Mouse (Mus musculus) limb, embryonic 11.5 days (tissue): ENCODE results near the gene Ablim1. TPM values are rescaled to one million over a fixed set of nuclear protein-coding genes. Genes with fewer than 3 reads are reported as not detected.

Source experiments
- ATAC-seq: fragments of 200-750 bp; cut with Nextera tagmentation; 2 replicates; pipeline ENCODE4 v1.8.0; 2017; ENCODE audit warnings: low read depth; ENCODE audit not compliant: insufficient number of reproducible peaks, low FRiP score, low TSS enrichment
- DNase-seq: peaks from one replicate; pipeline ENCODE4 v3.0.0-alpha.2; 2015; ENCODE audit warnings: low spot score
- H3K27ac ChIP-seq: fragments of 300-500 bp; sonication (generic); replicated peaks from 2 replicates; pipeline ENCODE4 v1.5.1; 2014; ENCODE audit warnings: low read depth, mild to moderate bottlenecking, low read length
- H3K27me3 ChIP-seq: fragments of 300-500 bp; sonication (generic); 2 replicates; pipeline ENCODE4 v1.6.1; 2014; ENCODE audit warnings: mild to moderate bottlenecking, low read length, mixed read lengths; ENCODE audit not compliant: control insufficient read depth, insufficient read depth
- H3K36me3 ChIP-seq: fragments of 300-500 bp; sonication (generic); 2 replicates; pipeline ENCODE4 v1.6.1; 2014; ENCODE audit warnings: mild to moderate bottlenecking, low read length, moderate library complexity, mixed read lengths; ENCODE audit not compliant: control insufficient read depth, insufficient read depth
- H3K4me1 ChIP-seq: fragments of 300-500 bp; sonication (generic); 2 replicates; pipeline ENCODE4 v1.6.1; 2014; ENCODE audit warnings: low read length, mixed read lengths; ENCODE audit not compliant: control insufficient read depth, insufficient read depth
- H3K4me2 ChIP-seq: fragments of 300-500 bp; sonication (generic); 2 replicates; pipeline ENCODE4 v1.6.1; 2014; ENCODE audit warnings: low read depth, mild to moderate bottlenecking, moderate library complexity; ENCODE audit not compliant: severe bottlenecking
- H3K4me3 ChIP-seq: fragments of 300-500 bp; sonication (generic); 2 replicates; pipeline ENCODE4 v1.5.1; 2014; ENCODE audit warnings: low read depth, low read length
- H3K9ac ChIP-seq: fragments of 300-500 bp; sonication (generic); 2 replicates; pipeline ENCODE4 v1.6.1; 2014; ENCODE audit warnings: mild to moderate bottlenecking, low read length
- H3K9me3 ChIP-seq: fragments of 300-500 bp; sonication (generic); 2 replicates; pipeline ENCODE4 v1.6.1; 2016; ENCODE audit warnings: low read length; ENCODE audit not compliant: control insufficient read depth
- WGBS: fragments of 180-500 bp; shearing (Covaris S2); extraction: QIAGEN DNeasy Blood & Tissue Kit; methylation state at CpG from one replicate; pipeline ENCODE4 v1.1.7; 2014; 5-methylcytosine and 5-hydroxymethylcytosine counted together
- polyA plus RNA-seq: library from polyadenylated mRNA; unstranded; fragments of >200 nt; fragmentation: Nextera tagmentation; extraction: Ambion mirVana; gene quantifications from 2 replicates; pipeline ENCODE4 v1.2.1, GENCODE M21; 2014

Gene Ablim1
- polyA plus RNA-seq, 1 experiment from 2014 or later, result 16.8 TPM

DNA sequence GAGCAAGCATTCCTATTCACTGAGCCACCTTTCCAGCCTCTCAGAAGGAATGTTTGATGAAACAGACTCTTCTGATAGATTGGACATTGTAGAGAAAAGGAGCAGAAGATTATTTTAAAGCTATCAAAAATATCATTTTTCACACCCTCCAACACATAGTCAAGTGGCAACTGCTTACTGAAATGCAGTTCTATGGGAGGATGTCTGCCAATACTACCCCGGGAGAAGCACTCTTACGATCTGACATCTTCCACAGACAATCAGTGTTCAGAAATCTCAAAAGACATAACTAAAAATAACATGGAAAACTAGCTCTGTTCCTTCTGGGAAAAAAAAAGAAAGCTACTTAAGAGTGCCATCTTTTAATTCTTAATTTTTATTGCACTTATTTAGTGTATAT is 149.8 kb downstream of the Ablim1 start:
- Histone ChIP-seq H3K9me3 (no peaks in the 10 kb centered on the region), H3K4me3 (no peak overlapping the region), H3K9ac (no peak overlapping the region), H3K36me3 (no peaks in the 10 kb centered on the region), H3K4me2 (no peak overlapping the region), H3K27ac (no peak overlapping the region), H3K4me1 (no peaks in the 10 kb centered on the region), H3K27me3 (no peaks in the 10 kb centered on the region)
- ATAC-seq (no peak), DNase-seq (no peak)
- WGBS, result 90% methylated on average over 2 of the region's 2 CpGs

DNA sequence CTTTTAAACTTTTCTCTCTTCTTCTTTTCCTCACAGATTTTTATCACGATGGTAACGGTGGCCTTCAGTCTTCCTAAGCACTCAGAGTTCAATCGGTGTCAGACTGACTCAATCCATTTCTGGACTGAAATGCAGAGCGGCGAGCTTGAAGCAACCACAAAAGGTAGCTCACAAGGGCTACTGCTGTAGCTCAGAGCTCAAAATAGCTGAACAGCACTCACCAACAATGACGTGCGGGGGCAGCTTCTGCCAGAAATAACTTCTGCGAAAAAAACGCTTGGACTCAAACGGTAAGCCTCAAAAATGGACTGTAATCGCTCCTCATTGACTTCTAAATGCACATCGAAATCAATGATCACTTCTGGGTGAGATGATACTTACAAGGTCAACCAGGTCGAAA is 151.4 kb downstream of the Ablim1 start:
- ATAC-seq (no peak), DNase-seq (no peak)
- Histone ChIP-seq H3K4me2 (no peak overlapping the region), H3K36me3 (no peaks in the 10 kb centered on the region), H3K9ac (no peak overlapping the region), H3K27me3 (no peaks in the 10 kb centered on the region), H3K4me3 (no peak overlapping the region), H3K4me1 (no peaks in the 10 kb centered on the region), H3K27ac (no peak overlapping the region), H3K9me3 (no peaks in the 10 kb centered on the region)
- 88% methylated on average over 13 of the region's 13 CpGs for WGBS

DNA sequence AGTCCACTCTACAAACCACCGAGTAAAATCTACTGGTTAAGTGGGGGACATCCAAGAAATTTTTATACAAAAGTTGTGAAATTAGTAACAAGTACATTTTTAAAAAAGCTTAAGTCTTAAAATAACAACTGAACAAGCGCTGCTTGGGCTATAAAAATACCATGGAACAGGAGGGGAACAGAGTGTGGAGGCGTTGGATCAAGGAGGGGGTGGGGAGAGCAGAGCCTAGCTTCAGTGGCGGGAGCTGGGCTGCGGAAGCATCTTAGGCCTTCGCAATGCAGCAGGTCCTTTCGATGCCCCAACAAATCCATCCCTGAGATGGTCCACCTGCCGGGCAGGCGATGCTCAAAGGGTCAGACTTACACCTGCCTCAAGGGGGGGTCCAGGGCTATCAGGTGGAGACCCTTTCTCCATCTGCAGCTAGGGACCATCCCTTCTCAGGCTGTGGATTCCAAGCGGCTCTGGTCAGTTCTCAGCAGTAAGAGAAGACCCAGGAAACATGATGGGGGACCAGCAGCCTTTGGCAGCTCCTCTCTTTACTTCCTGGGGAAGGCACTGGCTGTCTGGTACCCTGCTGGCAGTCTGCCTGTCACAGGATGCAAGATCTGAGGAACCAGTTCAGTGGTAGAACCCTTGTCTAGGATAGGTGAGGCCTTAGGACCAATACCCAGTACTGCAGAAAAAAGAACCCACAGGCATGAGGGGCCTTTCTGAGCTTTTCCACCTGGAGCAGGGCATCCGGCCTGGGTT is 152.6 kb downstream of the Ablim1 start:
- no peaks in the 10 kb centered on the region for H3K27me3 ChIP-seq
- no peaks in the 10 kb centered on the region for H3K9me3 ChIP-seq
- ATAC-seq (no peak), DNase-seq (no peak)
- H3K4me3 ChIP-seq, result no peak overlapping the region
- 79% methylated on average over 11 of the region's 11 CpGs for WGBS
- no peak overlapping the region for H3K4me2 ChIP-seq
- H3K4me1 ChIP-seq, result no peaks in the 10 kb centered on the region
- no peaks in the 10 kb centered on the region for H3K36me3 ChIP-seq
- no peak overlapping the region for H3K27ac ChIP-seq
- H3K9ac ChIP-seq, result no peak overlapping the region

DNA sequence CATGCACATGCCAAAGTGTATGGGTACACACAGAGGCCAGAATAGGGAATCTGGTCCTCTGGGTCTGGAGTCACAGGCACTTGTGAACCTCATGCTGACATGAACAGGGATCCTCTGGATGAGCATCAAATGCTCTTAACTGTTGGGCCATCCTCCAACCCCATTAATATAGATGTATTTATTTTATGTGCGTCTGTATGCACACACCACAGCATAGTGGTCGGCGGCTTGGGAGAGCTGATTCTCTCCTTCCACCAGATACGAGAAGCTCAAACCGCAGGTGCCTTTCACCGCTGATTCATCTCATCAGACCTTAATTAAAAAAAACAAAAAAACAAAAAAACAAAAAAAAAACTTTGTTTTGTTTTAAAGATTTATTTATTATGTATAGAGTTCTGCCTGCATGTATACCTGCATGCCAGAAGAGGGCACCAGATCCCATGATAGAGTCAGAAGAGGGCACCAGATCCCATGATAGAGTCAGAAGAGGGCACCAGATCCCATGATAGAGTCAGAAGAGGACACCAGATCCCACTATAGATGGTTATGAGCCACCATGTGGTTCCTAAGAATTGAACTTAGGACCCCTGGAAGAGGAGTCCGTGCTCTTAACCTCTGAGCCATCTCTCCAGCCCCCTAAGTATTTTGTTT is 153.6 kb downstream of the Ablim1 start:
- H3K4me1 ChIP-seq, result no peaks in the 10 kb centered on the region
- DNase-seq (no peak), ATAC-seq (no peak)
- H3K27me3 ChIP-seq, result no peaks in the 10 kb centered on the region
- H3K9ac ChIP-seq, result no peak overlapping the region
- no peak overlapping the region for H3K4me2 ChIP-seq
- no peak overlapping the region for H3K27ac ChIP-seq
- WGBS, result 70% methylated on average over 7 of the region's 7 CpGs
- no peaks in the 10 kb centered on the region for H3K9me3 ChIP-seq
- H3K36me3 ChIP-seq, result no peaks in the 10 kb centered on the region
- H3K4me3 ChIP-seq, result no peak overlapping the region

DNA sequence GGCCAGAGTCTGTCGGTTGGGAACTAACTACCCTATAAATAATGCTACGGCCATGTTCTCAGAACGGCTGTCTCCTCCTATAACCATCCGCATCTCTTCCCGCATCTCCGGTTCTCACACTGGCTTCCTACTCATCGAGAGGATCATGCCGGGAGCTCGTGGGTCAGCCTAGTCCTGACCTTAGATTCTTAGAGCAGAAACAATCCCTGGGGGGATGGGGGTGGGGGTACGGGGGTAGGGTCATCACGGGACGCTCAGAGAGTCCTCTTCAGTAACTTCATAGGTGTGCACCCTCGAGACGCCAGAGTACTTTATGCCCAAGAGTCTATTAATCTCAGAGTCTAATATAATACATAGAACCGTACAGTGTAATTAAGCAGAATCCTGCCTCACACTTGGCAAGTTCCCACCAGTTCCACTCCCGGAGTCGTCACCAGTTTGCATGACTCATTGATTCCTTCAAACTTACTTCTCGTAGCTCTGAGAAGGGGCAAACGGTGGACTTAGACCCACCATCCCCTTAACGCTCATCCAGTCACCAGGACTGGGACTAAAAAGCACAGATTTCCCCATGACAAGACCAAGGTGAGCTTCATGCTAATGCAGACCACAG is 156.9 kb downstream of the Ablim1 start:
- Histone ChIP-seq H3K36me3 (no peaks in the 10 kb centered on the region), H3K27me3 (no peaks in the 10 kb centered on the region), H3K4me1 (no peaks in the 10 kb centered on the region), H3K9me3 (no peaks in the 10 kb centered on the region), H3K4me2 (no peak overlapping the region), H3K4me3 (no peak overlapping the region), H3K9ac (no peak overlapping the region), H3K27ac (no peak overlapping the region)
- WGBS, result 84% methylated on average over 20 of the region's 20 CpGs
- ATAC-seq (no peak), DNase-seq (no peak)

DNA sequence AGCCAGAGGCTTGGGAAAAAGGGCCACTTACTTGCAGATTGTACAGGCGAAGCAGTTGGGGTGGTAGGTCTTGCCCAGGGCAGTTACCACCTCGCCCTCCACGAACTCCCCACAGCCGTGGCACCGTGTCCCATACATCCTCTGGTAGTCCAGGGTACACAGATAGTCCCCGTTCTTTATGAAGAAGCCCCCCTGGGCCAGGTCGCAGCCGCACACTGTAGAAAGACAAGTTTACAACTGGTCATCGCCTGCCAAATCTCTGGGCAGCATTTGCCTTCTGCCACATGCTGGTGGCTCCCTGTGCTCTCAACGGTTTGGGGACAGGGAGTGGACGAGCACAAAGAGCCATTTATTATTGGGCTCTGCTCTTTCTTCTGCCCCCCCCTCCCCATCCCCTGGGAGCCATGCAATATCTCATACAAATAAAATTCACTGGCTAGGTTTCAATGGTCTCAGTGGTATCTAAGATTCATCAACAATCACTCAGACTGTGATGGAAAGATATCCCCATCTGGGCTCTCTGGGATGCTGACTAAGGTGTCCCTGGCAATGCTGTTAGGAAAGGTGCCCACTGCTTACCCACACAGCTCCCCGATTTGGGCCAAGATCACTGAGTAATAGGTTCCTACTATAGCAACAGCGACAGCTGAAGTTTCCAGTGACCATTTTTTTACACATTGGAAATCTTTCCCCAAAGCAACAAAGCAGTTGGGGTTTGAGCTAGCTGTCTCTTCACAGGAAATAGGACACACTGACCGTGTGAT is 159.4 kb downstream of the Ablim1 start:
- no peak for DNase-seq
- Histone ChIP-seq H3K9me3 (no peaks in the 10 kb centered on the region), H3K27me3 (no peaks in the 10 kb centered on the region), H3K9ac (no peak overlapping the region), H3K36me3 (no peaks in the 10 kb centered on the region), H3K4me2 (no peak overlapping the region), H3K27ac (no peak overlapping the region), H3K4me1 (no peaks in the 10 kb centered on the region), H3K4me3 (no peak overlapping the region)
- 81% methylated on average over 14 of the region's 14 CpGs for WGBS
- ATAC-seq, result no peak

DNA sequence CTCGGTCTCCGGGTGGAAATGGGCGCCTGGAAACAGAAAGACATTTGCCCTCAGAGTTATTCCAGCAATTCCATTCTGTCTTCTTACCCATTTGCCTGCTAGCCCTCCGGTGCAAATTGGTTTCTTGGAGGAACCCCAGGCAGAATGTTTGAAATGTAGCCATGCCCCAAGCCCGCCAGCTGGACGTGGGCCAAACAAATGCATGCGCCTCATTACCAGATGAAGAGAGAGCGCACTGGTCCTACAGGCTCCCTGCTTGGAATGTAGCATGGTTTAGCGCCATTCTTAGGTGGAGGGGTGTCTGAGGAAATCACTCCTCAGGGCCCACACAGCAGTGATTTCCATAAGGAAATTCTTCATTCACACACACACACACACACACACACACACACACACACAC is 162.4 kb downstream of the Ablim1 start:
- H3K27me3 ChIP-seq, result no peaks in the 10 kb centered on the region
- ATAC-seq (no peak), DNase-seq (no peak)
- H3K36me3 ChIP-seq, result no peaks in the 10 kb centered on the region
- no peak overlapping the region for H3K4me2 ChIP-seq
- no peak overlapping the region for H3K27ac ChIP-seq
- H3K9ac ChIP-seq, result no peak overlapping the region
- no peak overlapping the region for H3K4me3 ChIP-seq
- WGBS, result 63% methylated on average over 9 of the region's 9 CpGs
- no peaks in the 10 kb centered on the region for H3K9me3 ChIP-seq
- peaks cover 3% of the 10 kb centered on the region; the same call in 1 of the 2 replicates for H3K4me1 ChIP-seq

DNA sequence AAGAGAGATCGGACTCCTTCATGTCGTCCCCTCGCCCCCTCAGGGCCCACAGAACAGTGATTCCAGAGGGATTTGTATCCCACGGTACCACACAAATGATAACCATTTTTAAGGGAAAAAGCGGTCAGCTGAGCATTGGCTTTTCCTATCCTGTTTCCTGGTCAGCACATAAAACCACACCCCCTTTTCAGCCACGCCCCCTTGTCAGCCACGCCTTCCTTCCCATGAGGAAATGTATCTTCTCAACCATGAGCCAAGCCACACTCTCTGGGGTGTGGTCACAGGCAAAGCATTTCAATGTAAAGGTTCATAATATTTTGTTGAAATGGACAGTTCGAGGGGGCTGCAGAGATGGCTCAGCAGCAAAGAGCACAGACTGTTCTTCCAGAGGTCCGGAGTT is 163.2 kb downstream of the Ablim1 start:
- no peak overlapping the region for H3K4me2 ChIP-seq
- H3K4me3 ChIP-seq, result no peak overlapping the region
- DNase-seq, result no peak
- H3K9me3 ChIP-seq, result no peaks in the 10 kb centered on the region
- H3K9ac ChIP-seq, result no peak overlapping the region
- H3K27me3 ChIP-seq, result no peaks in the 10 kb centered on the region
- peaks cover 7% of the 10 kb centered on the region; the same call in 1 of the 2 replicates for H3K4me1 ChIP-seq
- no peaks in the 10 kb centered on the region for H3K36me3 ChIP-seq
- no peak for ATAC-seq
- 88% methylated on average over 9 of the region's 9 CpGs for WGBS
- H3K27ac ChIP-seq, result no peak overlapping the region
